Mouse (Mus musculus) cerebellum, adult 11-12 months (tissue): ENCODE data around the gene Abhd6.
A peak's percentile ranks its signal among the peaks of the same experiment; 100 is the strongest.

Source experiments
- DNase-seq: peaks from one replicate; pipeline ENCODE4 v3.0.0; 2022

The Abhd6 gene

GRCm38 (mm10) chr14:8002432-8003092 lies at the start of gene Abhd6:
TSS of gene Abhd6 (plus strand) at chr14:8002902.
- DNase-seq = peak; percentile 90

- no peak for DNase-seq
Measured at GRCm38 (mm10) chr14:7954071-7954471, 48.6 kb upstream of the Abhd6 start.

- DNase-seq = no peak
Measured at GRCm38 (mm10) chr14:7956427-7956826, 46.3 kb upstream of the Abhd6 start.

GRCm38 (mm10) chr14:7957049-7957448 lies 45.7 kb upstream of the Abhd6 start, which contains the start of gene Gm45521:
TSS of gene Gm45521 (plus strand) at chr14:7957288.
- DNase-seq = no peak

- DNase-seq = peak; percentile 56
Measured at GRCm38 (mm10) chr14:7960616-7961015, 42.1 kb upstream of the Abhd6 start.

GRCm38 (mm10) chr14:7961714-7962113 lies 41.0 kb upstream of the Abhd6 start:
- no peak for DNase-seq

- DNase-seq = no peak
Measured at GRCm38 (mm10) chr14:7962626-7963025, 40.1 kb upstream of the Abhd6 start.

- DNase-seq = no peak
Measured at GRCm38 (mm10) chr14:7963160-7963559, 39.5 kb upstream of the Abhd6 start.

- peak; percentile 53 for DNase-seq
Measured at GRCm38 (mm10) chr14:7964219-7964889, 38.3 kb upstream of the Abhd6 start.

- no peak for DNase-seq
Measured at GRCm38 (mm10) chr14:7971889-7972493, 30.7 kb upstream of the Abhd6 start.

GRCm38 (mm10) chr14:7974643-7975042 lies 28.1 kb upstream of the Abhd6 start:
- no peak for DNase-seq

GRCm38 (mm10) chr14:7975177-7975576 lies 27.5 kb upstream of the Abhd6 start:
- DNase-seq = no peak

GRCm38 (mm10) chr14:7977471-7977870 lies 25.2 kb upstream of the Abhd6 start:
- DNase-seq = no peak

- DNase-seq = no peak
Measured at GRCm38 (mm10) chr14:7978183-7978582, 24.5 kb upstream of the Abhd6 start.

- no peak for DNase-seq
Measured at GRCm38 (mm10) chr14:7981226-7981625, 21.5 kb upstream of the Abhd6 start.

- DNase-seq = no peak
Measured at GRCm38 (mm10) chr14:7986913-7987312, 15.8 kb upstream of the Abhd6 start.

GRCm38 (mm10) chr14:7989371-7989770 lies 13.3 kb upstream of the Abhd6 start:
- no peak for DNase-seq

- no peak for DNase-seq
Measured at GRCm38 (mm10) chr14:7989961-7990360, 12.7 kb upstream of the Abhd6 start.

- DNase-seq = no peak
Measured at GRCm38 (mm10) chr14:7991108-7991776, 11.5 kb upstream of the Abhd6 start.

GRCm38 (mm10) chr14:7992158-7992557 lies 10.5 kb upstream of the Abhd6 start:
- DNase-seq = no peak

GRCm38 (mm10) chr14:7994271-7994767 lies 8.4 kb upstream of the Abhd6 start, which contains the start of gene Dnase1l3:
TSS of gene Dnase1l3 (minus strand) at chr14:7994573.
- DNase-seq = no peak

GRCm38 (mm10) chr14:7997255-7997696 lies 5.4 kb upstream of the Abhd6 start:
- DNase-seq = peak; percentile 88

GRCm38 (mm10) chr14:7999030-7999429 lies 3.7 kb upstream of the Abhd6 start:
- DNase-seq = no peak
